In the genomic region with DNA sequence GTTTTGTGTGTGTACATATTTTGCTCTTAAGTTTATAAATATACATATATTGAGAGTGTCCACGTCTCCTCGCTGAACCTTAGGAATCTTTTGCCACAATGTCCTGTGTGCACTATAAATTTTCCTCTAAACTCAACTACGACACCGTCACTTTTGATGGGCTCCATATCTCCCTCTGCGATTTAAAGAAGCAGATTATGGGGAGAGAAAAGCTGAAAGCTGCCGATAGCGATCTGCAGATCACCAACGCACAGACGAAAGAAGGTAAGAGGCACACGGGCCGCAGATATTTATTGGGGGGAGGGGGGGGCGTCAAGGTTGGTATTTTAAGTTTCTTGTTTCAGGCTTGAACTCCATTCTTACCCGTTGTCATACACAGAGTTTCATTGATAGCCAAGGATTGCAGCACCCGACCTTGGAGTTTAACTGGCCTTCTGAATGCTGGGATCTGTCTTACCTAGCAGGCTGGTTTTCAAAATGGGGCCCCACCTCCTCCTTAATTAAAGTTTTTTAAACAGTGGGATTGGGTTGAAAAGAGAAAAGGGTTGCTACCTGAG, we compare ENCODE assay signal across 8 mouse cellular contexts. TPM values are rescaled to one million over a fixed set of nuclear protein-coding genes. Genes with fewer than 3 reads are reported as not detected.
A peak's percentile ranks its signal among the peaks of the same experiment; 100 is the strongest.
DNase-seq lines count a peak whose midpoint lies in the region; ATAC-seq and TF ChIP-seq lines count a peak whose summit lies in the region.

No protein-coding gene starts in this region.

- no peaks in the 10 kb centered on the region; the same call in 1 of the 2 replicates for H3K36me3 ChIP-seq in kidney, postnatal 0 days (ENCODE audit: insufficient read depth, low read length)
- H3K36me3 ChIP-seq in hindbrain, embryonic 11.5 days (ENCODE audit: control insufficient read depth, insufficient read depth, low read length) = no peaks in the 10 kb centered on the region
- peaks cover 12% of the 10 kb centered on the region; the same call in 1 of the 2 replicates for H3K36me3 ChIP-seq in midbrain, embryonic 13.5 days

- H3K9ac ChIP-seq in kidney, postnatal 0 days (ENCODE audit: low read depth, low read length) = peak overlapping the region; percentile 100
- peak overlapping the region; percentile 100 for H3K9ac ChIP-seq in hindbrain, embryonic 11.5 days (ENCODE audit: low read depth, low read length)
- peak overlapping the region; percentile 97 for H3K9ac ChIP-seq in midbrain, embryonic 13.5 days (replicated peaks)

- H3K4me3 ChIP-seq in kidney, postnatal 0 days (replicated peaks; ENCODE audit: low read depth, low read length) = peak overlapping the region; percentile 96
- H3K4me3 ChIP-seq in hindbrain, embryonic 11.5 days (ENCODE audit: low read depth, low read length) = peak overlapping the region; percentile 100
- peak overlapping the region; percentile 99 for H3K4me3 ChIP-seq in midbrain, embryonic 13.5 days (replicated peaks)

- no peaks in the 10 kb centered on the region for H3K9me3 ChIP-seq in kidney, postnatal 0 days (replicated peaks; ENCODE audit: low read length)
- H3K9me3 ChIP-seq in hindbrain, embryonic 11.5 days (ENCODE audit: control insufficient read depth, low read length) = no peaks in the 10 kb centered on the region
- no peaks in the 10 kb centered on the region for H3K9me3 ChIP-seq in midbrain, embryonic 13.5 days

- TF ChIP-seq CTCF in kidney, postnatal 0 days (IDR thresholded peaks at IDR 0.05; ENCODE audit: low read depth) = no peak

- no peak overlapping the region; the same call in 1 of the 2 replicates for H3K27ac ChIP-seq in kidney, postnatal 0 days
- no peak overlapping the region for H3K27ac ChIP-seq in hindbrain, embryonic 11.5 days (ENCODE audit: low read depth, low read length)
- no peak overlapping the region for H3K27ac ChIP-seq in midbrain, embryonic 13.5 days

- H3K4me1 ChIP-seq in kidney, postnatal 0 days (replicated peaks; ENCODE audit: insufficient read depth, low read length) = peaks cover 5% of the 10 kb centered on the region
- H3K4me1 ChIP-seq in hindbrain, embryonic 11.5 days (replicated peaks; ENCODE audit: control insufficient read depth, insufficient read depth, low read length) = peaks cover 4% of the 10 kb centered on the region; the same call in 1 of the 2 replicates
- H3K4me1 ChIP-seq in midbrain, embryonic 13.5 days (replicated peaks) = peaks cover 50% of the 10 kb centered on the region

- H3K4me2 ChIP-seq in kidney, postnatal 0 days (ENCODE audit: low read length) = peak overlapping the region; percentile 76
- peak overlapping the region; percentile 88 for H3K4me2 ChIP-seq in hindbrain, embryonic 11.5 days (replicated peaks; ENCODE audit: low read depth, low read length)
- peak overlapping the region; percentile 97 for H3K4me2 ChIP-seq in midbrain, embryonic 13.5 days (replicated peaks)

- H3K27me3 ChIP-seq in kidney, postnatal 0 days (ENCODE audit: insufficient read depth, low read length) = no peaks in the 10 kb centered on the region
- no peaks in the 10 kb centered on the region for H3K27me3 ChIP-seq in hindbrain, embryonic 11.5 days (ENCODE audit: control insufficient read depth, insufficient read depth, low read length)
- H3K27me3 ChIP-seq in midbrain, embryonic 13.5 days = no peaks in the 10 kb centered on the region

- ATAC-seq in kidney, postnatal 0 days (replicated peaks; ENCODE audit: low FRiP score, low read depth) = no peak
- ATAC-seq in hindbrain, embryonic 11.5 days (ENCODE audit: low FRiP score) = no peak
- no peak for ATAC-seq in midbrain, embryonic 13.5 days
- ATAC-seq in erythroid progenitor cell, adult 5-6 weeks (replicated peaks; ENCODE audit: low FRiP score, poor library complexity, severe bottlenecking) = no peak

- 0% methylated on average over 14 of the region's 14 CpGs for WGBS in kidney, postnatal 0 days
- 2% methylated on average over 14 of the region's 14 CpGs for WGBS in hindbrain, embryonic 11.5 days
- WGBS in midbrain, embryonic 13.5 days = under 1% methylated on average over 14 of the region's 14 CpGs

- peak; percentile 18 for DNase-seq in kidney, postnatal 0 days (ENCODE audit: low spot score)
- no peak for DNase-seq in kidney, postnatal 25 days
- peak; percentile 10 for DNase-seq in adrenal gland, postnatal 25 days
- peak; percentile 31 for DNase-seq in hindbrain, embryonic 11.5 days (ENCODE audit: low spot score)
- no peak for DNase-seq in layer of hippocampus, adult 18-20 months (ENCODE audit: low spot score in 2 of 2)
- no peak for DNase-seq in thymus, postnatal 14 days

RNA-seq across cellular contexts. Expression of gene Rbbp6, which starts 5.5 kb away (rescaled TPM):
- 24.4 and 25.6 TPM in 2 replicates for polyA plus RNA-seq in kidney, postnatal 0 days (2015; fragmentation: Nextera tagmentation; extraction: Ambion mirVana)
- total RNA-seq in adrenal gland, postnatal 25 days (2021) = 63.4 and 65.4 TPM in 2 replicates
- polyA plus RNA-seq in hindbrain, embryonic 11.5 days (2014; fragmentation: Nextera tagmentation; extraction: Ambion mirVana) = 36.3 and 46.6 TPM in 2 replicates
- 31.3 and 34.1 TPM in 2 replicates for polyA plus RNA-seq in midbrain, embryonic 13.5 days (2015; fragmentation: Nextera tagmentation; extraction: Ambion mirVana)
- 77.5 and 99.5 TPM in 2 replicates for total RNA-seq in erythroid progenitor cell, adult 5-6 weeks (2015; ENCODE audit: low replicate concordance)
- 56.0 and 64.2 TPM in 2 replicates for total RNA-seq in erythroid progenitor cell, adult 5-6 weeks (2017; ENCODE audit: low replicate concordance)
- 10 to 100 TPM; 62.6 to 67.2 TPM for total RNA-seq in layer of hippocampus, adult 18-20 months (2021)

Comparison
In these comparisons a context has a peak if more than half of its experiments do, and no peak if none do; other contexts are left out.
1. DNase-seq: peak in kidney, postnatal 0 days (single experiment), adrenal gland, postnatal 25 days (single experiment) and hindbrain, embryonic 11.5 days (single experiment); none in kidney, postnatal 25 days (0 of 2), layer of hippocampus, adult 18-20 months (0 of 2) and thymus, postnatal 14 days (single experiment).
2. Peak in every context shown above with its lines, with median percentiles within 50 percentile points of each other: H3K4me2 ChIP-seq, H3K4me3 ChIP-seq and H3K9ac ChIP-seq.